Mouse (Mus musculus) testis, adult 2 months (tissue): ENCODE results near the gene Agmat. TPM values are rescaled to one million over a fixed set of nuclear protein-coding genes. Genes with fewer than 3 reads are reported as not detected.

Experiments used
- H3K27ac ChIP-seq: fragments of 200-500 bp; 2 replicates; pipeline ENCODE4 v1.5.1; 2012; ENCODE audit warnings: low read depth, low read length; ENCODE audit not compliant: control insufficient read depth, insufficient read depth
- H3K27me3 ChIP-seq: fragments of 200-500 bp; 2 replicates; pipeline ENCODE4 v1.6.1; 2012; ENCODE audit warnings: mild to moderate bottlenecking, low read length, moderate library complexity; ENCODE audit not compliant: control insufficient read depth, insufficient read depth
- H3K36me3 ChIP-seq: fragments of 200-500 bp; 2 replicates; pipeline ENCODE4 v1.6.1; 2012; ENCODE audit warnings: mild to moderate bottlenecking, low read length; ENCODE audit not compliant: control insufficient read depth, insufficient read depth
- H3K4me1 ChIP-seq: fragments of 200-500 bp; 2 replicates; pipeline ENCODE4 v1.6.1; 2012; ENCODE audit warnings: low read length; ENCODE audit not compliant: control insufficient read depth, insufficient read depth
- H3K4me3 ChIP-seq: fragments of 200-500 bp; 2 replicates; pipeline ENCODE4 v1.5.1; 2012; ENCODE audit warnings: low read depth, mild to moderate bottlenecking, low read length, moderate library complexity, mixed read lengths; ENCODE audit not compliant: control insufficient read depth
- CTCF ChIP-seq: fragments of 200-500 bp; IDR thresholded peaks from 2 replicates; pipeline ENCODE4 v1.5.1; 2012; ENCODE audit warnings: low read depth, mild to moderate bottlenecking, inconsistent platforms, low read length, moderate library complexity; ENCODE audit not compliant: control insufficient read depth, insufficient read depth, insufficient replicate concordance
- POLR2A ChIP-seq: fragments of 200-500 bp; IDR thresholded peaks from 2 replicates; pipeline ENCODE4 v1.6.1; 2012; ENCODE audit warnings: low read depth, mild to moderate bottlenecking, inconsistent platforms, low read length, moderate library complexity; ENCODE audit not compliant: control insufficient read depth
- polyA plus RNA-seq: library from polyadenylated mRNA; depleted of rRNA; stranded (reverse); fragments of >200 nt; gene quantifications from 2 replicates; pipeline ENCODE4 v1.2.3, GENCODE M21; 2012

Agmat gene
- polyA plus RNA-seq, 1 experiment: 0.07 TPM

DNA sequence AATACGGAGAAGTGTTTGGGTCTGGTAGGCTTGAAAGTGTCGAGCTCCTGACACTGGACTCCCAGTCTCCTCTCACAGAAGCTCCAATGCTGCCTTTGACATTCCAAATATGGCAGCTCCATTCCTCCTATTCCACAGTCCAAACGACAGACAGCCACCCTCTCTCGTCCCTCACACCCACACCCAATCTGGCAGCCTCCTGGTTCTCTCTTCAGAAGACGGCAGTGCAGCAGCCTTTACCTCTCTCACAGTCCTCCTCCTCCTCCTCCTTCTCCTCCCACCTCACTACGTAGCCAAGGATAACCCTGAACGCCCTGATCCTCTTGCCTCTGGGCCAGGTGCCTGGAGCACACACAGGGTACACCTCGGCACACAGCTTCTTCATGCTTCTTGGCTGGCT is 33.4 kb downstream of the Agmat start:
- no peak overlapping the region for H3K27ac ChIP-seq
- peaks cover 2% of the 10 kb centered on the region for H3K36me3 ChIP-seq
- TF ChIP-seq CTCF: no peak
- TF ChIP-seq POLR2A: no peak
- H3K4me1 ChIP-seq: no peaks in the 10 kb centered on the region
- no peak overlapping the region for H3K4me3 ChIP-seq
- H3K27me3 ChIP-seq: no peaks in the 10 kb centered on the region

DNA sequence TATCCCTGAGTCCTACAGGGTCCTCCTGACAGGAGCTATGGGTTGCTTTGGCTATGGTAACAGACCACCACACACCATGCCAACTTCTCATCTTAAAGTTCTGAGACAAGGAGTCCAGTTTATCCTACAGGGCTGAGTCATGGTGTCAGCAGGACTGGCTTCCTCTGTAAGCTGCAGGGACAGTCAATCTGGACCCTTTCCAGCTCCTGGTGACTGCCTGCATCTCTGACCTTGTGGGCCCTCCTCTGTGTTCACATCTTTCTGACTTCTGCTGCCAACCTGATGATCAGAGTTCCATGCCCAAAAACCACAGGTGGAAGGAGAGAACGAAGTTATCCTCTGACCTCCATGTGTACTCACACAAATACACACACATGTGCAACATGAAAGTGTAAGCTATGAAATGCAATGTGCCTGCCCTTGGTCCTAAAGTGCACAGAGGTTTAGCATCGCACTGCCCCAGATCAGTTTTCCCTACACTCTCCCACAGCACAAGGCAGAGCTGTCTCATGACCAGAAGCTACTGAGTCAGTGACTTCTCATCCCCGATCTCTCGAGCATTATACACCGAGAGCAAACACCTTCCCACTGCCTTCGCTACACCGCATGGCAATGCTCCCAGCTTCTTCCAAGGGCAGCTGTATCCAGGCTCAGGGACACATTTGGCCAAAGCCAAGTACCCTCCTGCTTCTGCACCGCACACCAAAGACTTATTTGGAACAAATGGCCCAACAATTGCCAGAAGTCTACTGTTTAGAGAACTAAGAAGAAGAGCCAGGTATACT is 34.9 kb downstream of the Agmat start:
- Histone ChIP-seq H3K4me3 (no peak overlapping the region), H3K27me3 (no peaks in the 10 kb centered on the region), H3K27ac (no peak overlapping the region), H3K4me1 (no peaks in the 10 kb centered on the region), H3K36me3 (peaks cover 2% of the 10 kb centered on the region)
- TF ChIP-seq CTCF: no peak
- no peak for TF ChIP-seq POLR2A

DNA sequence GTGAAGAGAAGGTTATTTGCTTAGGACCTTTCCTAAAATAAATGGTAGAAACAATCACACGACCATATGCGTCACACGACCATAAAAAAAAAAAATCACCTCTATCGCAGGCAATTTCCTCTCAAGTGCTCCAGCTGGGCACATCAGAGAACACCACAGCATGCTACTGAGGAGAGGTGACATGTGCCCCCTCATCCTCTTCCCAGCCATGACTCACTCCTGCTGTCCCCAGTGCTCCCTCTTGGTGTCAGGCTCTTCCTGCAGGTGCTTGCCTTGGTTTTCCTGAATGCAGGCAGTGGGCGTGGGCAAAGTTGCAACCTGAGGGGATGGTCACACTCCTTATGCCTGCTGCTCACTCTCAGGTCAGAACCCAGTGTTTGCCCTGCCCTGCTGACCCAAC is 38.4 kb downstream of the Agmat start:
- H3K27me3 ChIP-seq: no peaks in the 10 kb centered on the region
- H3K4me3 ChIP-seq: no peak overlapping the region
- H3K27ac ChIP-seq: no peak overlapping the region
- TF ChIP-seq CTCF (no peak), POLR2A (no peak)
- H3K36me3 ChIP-seq: peaks cover 1% of the 10 kb centered on the region
- H3K4me1 ChIP-seq: peaks cover 2% of the 10 kb centered on the region

DNA sequence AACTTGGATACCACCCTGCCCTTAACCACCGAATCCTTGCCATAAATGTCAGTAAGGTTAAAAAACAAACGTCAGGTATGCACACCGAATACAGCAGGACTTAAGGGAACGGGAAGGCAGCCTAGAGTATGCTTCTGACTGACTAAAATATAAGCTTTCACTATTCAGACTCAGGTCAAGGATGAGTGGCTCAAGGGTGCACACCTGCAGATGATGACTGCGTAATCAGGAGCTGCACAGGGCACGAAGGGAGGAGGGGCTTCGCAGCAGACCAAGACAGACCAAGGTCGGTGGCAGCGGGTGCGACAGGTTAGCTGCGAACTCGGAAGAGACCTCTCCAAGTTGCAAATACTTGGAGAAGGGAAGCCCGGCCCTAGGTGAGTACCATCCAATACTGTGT is 39.7 kb downstream of the Agmat start:
- Histone ChIP-seq H3K36me3 (peaks cover 1% of the 10 kb centered on the region), H3K27me3 (no peaks in the 10 kb centered on the region), H3K4me1 (peaks cover 5% of the 10 kb centered on the region), H3K27ac (no peak overlapping the region), H3K4me3 (no peak overlapping the region)
- no peak for TF ChIP-seq POLR2A
- no peak for TF ChIP-seq CTCF

DNA sequence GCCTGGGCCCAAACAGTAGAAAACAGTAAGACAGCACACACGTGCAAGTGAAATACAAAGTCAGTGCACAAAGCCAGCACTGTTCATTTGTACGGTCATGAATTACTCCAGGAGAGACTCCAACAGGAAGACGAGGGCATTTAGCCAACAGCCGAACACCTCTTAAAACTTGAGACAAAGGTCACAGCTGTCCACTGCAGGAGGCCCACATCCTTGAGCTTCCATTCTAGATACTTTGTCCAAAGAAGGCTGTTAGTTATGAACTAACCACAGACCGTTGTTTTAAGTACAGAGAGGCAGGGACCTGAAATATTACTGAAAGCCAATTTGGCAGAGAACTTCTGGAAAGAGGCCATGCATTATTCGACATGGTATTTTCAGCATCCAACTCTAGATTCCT is 40.6 kb downstream of the Agmat start:
- Histone ChIP-seq H3K4me3 (no peak overlapping the region), H3K4me1 (peaks cover 7% of the 10 kb centered on the region), H3K36me3 (peaks cover 1% of the 10 kb centered on the region), H3K27me3 (no peaks in the 10 kb centered on the region), H3K27ac (no peak overlapping the region)
- no peak for TF ChIP-seq POLR2A
- TF ChIP-seq CTCF: no peak

DNA sequence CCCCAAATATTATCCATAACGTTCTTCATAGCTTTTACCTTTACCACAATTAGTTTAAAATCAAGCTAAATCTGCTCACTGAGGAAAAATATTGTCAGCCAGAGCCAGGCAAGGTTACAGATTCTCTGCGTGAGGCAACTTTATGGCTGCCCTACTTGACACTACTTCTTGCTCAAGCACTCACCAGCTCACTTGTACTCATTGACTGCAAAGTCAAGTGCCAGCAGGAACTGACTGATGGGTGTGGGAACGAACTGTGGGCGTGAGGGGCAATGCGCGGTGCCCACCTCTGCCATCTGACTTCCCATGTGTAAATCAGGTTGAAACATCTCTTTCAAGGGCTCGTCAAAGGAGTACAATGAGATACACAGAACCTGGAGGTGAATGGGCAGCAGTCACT is 41.0 kb downstream of the Agmat start:
- Histone ChIP-seq H3K4me1 (peaks cover 7% of the 10 kb centered on the region), H3K4me3 (no peak overlapping the region), H3K27ac (no peak overlapping the region), H3K27me3 (no peaks in the 10 kb centered on the region), H3K36me3 (no peaks in the 10 kb centered on the region; the same call in none of the 2 replicates)
- TF ChIP-seq POLR2A: no peak
- TF ChIP-seq CTCF: no peak

DNA sequence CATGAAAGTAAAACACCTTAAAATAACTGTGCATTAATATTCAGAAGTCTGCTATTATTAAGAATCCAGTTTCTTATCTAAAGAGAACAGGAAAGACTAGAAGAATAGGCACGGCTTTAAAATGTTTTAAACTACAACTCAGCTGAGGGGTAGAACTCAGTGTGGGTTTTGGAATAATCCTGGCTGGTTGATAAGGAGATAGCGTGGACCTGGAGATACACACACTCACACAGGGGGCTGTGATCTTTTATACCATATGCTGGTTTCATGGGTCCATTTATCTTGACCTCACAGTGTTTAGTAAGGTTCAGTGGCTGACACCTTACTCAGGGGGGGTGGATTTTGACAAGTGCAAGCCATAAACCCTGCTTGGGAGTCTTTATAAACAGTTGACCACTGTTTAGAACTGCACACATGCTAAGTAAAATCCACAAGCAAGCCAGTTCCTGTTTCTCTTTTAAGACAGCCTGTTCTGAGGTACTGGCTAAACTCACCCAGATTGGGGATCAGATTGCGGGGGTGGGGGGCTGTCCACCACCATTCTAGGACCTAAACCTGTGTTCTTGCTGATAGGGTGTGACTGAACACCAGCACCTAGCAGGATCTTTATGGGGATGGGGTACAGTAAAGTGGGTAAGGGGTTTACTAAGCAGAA is 43.2 kb downstream of the Agmat start:
- Histone ChIP-seq H3K4me1 (peaks cover 12% of the 10 kb centered on the region), H3K4me3 (peak overlapping the region; percentile 87), H3K27me3 (no peaks in the 10 kb centered on the region), H3K27ac (peak overlapping the region; percentile 23), H3K36me3 (no peaks in the 10 kb centered on the region; the same call in 1 of the 2 replicates)
- TF ChIP-seq CTCF (no peak), POLR2A (no peak)
